Mouse (Mus musculus): ENCODE data around the gene Gm4553.

- no peak for TF ChIP-seq POLR2A (IDR thresholded peaks at IDR 0.05; ENCODE audit: low read depth, low read length)
- no peak for TF ChIP-seq CTCF (IDR thresholded peaks at IDR 0.05; ENCODE audit: borderline replicate concordance, insufficient read depth, low read length)
Measured at GRCm38 (mm10) chr7:142144507-142144906, 21.0 kb downstream of the Gm4553 start, which contains the start of gene Gm45337.
